Mouse (Mus musculus): ENCODE measurements around the gene Plgrkt.
A peak's percentile ranks its signal among the peaks of the same experiment; 100 is the strongest.

The Plgrkt gene

GRCm38 (mm10) chr19:29379839-29380603, 12.8 kb upstream of the Plgrkt start:
- DNase-seq (ENCODE audit: low spot score), result no peak

GRCm38 (mm10) chr19:29376382-29376781, 9.2 kb upstream of the Plgrkt start:
- no peak for DNase-seq (ENCODE audit: low spot score)

- DNase-seq (ENCODE audit: low spot score), result no peak
Observed at GRCm38 (mm10) chr19:29374947-29375346, 7.8 kb upstream of the Plgrkt start.

GRCm38 (mm10) chr19:29373438-29373837, 6.2 kb upstream of the Plgrkt start:
- no peak for DNase-seq (ENCODE audit: low spot score)

- DNase-seq (ENCODE audit: low spot score), result no peak
Observed at GRCm38 (mm10) chr19:29372621-29373020, 5.4 kb upstream of the Plgrkt start.

- no peak for DNase-seq (ENCODE audit: low spot score)
Observed at GRCm38 (mm10) chr19:29372138-29372537, 4.9 kb upstream of the Plgrkt start.

GRCm38 (mm10) chr19:29371284-29372081, 4.3 kb upstream of the Plgrkt start:
- DNase-seq (ENCODE audit: low spot score), result no peak

- no peak for DNase-seq (ENCODE audit: low spot score)
Observed at GRCm38 (mm10) chr19:29370545-29371283, 3.5 kb upstream of the Plgrkt start.

GRCm38 (mm10) chr19:29370112-29370511, 2.9 kb upstream of the Plgrkt start:
- DNase-seq (ENCODE audit: low spot score), result no peak

- no peak for DNase-seq (ENCODE audit: low spot score)
Observed at GRCm38 (mm10) chr19:29368671-29369309, 1.6 kb upstream of the Plgrkt start.

- no peak for DNase-seq (ENCODE audit: low spot score)
Observed at GRCm38 (mm10) chr19:29368041-29368440, 851 bp upstream of the Plgrkt start.

- DNase-seq (ENCODE audit: low spot score), result no peak
Observed at GRCm38 (mm10) chr19:29366226-29366968, 793 bp downstream of the Plgrkt start.

GRCm38 (mm10) chr19:29365105-29365504, 2.1 kb downstream of the Plgrkt start:
- no peak for DNase-seq (ENCODE audit: low spot score)

- peak; percentile 30 for DNase-seq (ENCODE audit: low spot score)
Observed at GRCm38 (mm10) chr19:29364076-29364475, 3.1 kb downstream of the Plgrkt start.

GRCm38 (mm10) chr19:29363557-29363956, 3.6 kb downstream of the Plgrkt start:
- DNase-seq (ENCODE audit: low spot score), result no peak

GRCm38 (mm10) chr19:29362173-29362930, 4.8 kb downstream of the Plgrkt start:
- no peak for DNase-seq (ENCODE audit: low spot score)

- DNase-seq (ENCODE audit: low spot score), result peak; percentile 95
Observed at GRCm38 (mm10) chr19:29361468-29362130, 5.6 kb downstream of the Plgrkt start.

GRCm38 (mm10) chr19:29360251-29360650, 6.9 kb downstream of the Plgrkt start:
- DNase-seq (ENCODE audit: low spot score), result no peak

GRCm38 (mm10) chr19:29356281-29356680, 10.9 kb downstream of the Plgrkt start:
- DNase-seq (ENCODE audit: low spot score), result no peak

All from lung, postnatal 25 days (tissue).